Mouse (Mus musculus): ENCODE results near the gene Ubash3a.

Ubash3a gene

GRCm38 (mm10) chr17:31207771-31208334 lies at the start of gene Ubash3a:
Ubash3a (plus strand) TSS chr17:31207873.
- DNase-seq: peak; percentile 77

DNA sequence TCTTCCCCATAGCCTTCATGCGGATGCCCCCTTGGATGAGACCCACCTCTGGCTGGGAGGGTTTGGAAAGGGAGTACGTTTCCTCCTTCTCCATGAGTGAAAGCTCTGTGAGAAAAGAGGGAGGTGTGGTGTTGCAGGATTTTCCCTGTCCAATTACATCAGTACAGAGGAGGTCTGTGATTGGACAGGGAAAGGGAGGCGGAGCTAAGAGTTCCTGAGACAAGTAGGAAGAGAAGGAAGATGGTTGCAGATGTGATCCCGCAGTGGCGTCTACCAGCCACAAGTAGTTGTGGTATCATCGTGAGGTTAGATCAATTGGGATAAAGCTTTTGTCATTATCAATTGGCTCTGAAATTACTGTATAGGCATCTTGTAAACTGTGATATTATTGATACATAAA lies 49.8 kb upstream of the Ubash3a start:
- no peak for DNase-seq

GRCm38 (mm10) chr17:31160291-31160690 lies 47.4 kb upstream of the Ubash3a start:
- no peak for DNase-seq

GRCm38 (mm10) chr17:31162607-31163006 lies 45.1 kb upstream of the Ubash3a start:
- peak; percentile 48 for DNase-seq

DNA sequence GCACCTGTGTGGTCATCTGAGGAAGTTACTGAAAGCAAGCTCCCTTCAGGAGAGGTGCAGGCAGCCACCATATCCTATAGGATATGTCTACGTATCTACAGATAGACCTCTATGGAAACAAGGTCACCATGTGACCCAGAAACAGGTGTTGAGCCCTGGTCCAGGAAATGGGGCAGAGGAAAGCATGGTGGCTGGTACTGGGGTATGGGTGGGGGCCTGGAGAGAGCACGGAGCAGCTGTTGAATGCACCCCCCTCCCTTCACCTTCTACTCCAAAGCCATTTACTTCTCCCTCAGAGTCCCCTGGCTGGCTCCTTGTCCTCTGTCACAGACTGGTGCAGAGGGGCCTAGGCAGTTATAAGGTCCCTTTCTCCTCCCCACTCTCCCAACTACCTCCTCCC lies 43.9 kb upstream of the Ubash3a start:
- peak; percentile 75 for DNase-seq

DNA sequence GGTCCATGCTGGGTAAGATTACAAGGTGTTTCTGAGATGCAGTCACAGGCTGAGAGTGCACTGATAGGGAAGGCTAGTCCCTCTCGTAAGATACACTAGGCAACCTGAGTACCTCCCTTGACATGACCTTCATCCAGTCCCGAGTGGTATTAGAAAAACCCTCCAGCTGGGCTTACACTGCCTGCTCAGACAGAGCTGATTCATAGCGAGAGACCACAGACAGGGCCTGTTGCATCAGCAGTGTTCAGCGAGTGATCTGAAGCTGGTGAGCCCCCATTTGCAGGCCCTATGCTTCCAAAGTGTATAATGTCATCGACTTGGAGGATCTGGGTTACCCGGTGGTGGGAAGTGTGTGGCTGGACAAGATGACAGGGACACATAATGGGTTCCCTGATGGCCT lies 42.5 kb upstream of the Ubash3a start, which contains the start of gene Tff1:
TSS of gene Tff1 (minus strand) at position 151 of the 400 bp plus-strand sequence.
- no peak for DNase-seq

DNA sequence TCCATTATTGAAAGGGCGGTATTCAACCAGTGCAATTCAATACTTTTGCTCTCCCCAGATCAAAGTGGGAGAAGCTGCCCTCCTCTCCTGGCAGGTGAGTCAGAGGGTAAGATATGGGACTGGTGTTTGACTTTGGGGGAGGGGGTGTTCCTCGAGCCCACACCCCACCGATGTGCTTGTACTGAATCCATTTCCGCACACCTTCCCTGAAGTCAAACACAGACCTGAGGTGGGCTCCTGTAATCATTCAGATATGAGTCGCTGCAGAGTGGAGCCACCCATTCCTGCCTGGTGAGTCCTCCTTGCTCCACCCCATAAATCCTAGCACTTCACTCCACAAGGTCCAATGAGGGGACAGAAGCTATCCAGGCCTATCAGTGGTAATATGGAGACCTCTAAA lies 37.9 kb upstream of the Ubash3a start:
- DNase-seq: no peak

DNA sequence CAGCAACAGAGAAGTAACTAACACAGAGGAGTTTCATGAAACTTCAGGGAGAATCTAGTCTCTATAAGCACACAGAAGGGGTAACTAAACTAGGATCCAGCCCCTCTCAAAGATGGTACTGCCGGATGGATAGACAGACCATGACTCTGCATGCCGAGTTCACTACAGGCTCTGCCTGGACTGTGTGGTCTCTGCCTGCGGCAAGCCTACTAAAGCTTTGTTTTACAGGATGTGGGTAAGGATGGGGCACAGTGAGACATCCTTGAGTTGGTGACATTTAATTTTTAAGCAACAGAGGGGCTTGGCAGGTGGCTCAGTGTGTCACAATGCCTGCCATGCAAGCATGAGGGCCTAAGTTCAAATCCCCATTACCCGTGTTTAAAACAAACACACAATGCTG lies 31.4 kb upstream of the Ubash3a start:
- DNase-seq: peak; percentile 57

DNA sequence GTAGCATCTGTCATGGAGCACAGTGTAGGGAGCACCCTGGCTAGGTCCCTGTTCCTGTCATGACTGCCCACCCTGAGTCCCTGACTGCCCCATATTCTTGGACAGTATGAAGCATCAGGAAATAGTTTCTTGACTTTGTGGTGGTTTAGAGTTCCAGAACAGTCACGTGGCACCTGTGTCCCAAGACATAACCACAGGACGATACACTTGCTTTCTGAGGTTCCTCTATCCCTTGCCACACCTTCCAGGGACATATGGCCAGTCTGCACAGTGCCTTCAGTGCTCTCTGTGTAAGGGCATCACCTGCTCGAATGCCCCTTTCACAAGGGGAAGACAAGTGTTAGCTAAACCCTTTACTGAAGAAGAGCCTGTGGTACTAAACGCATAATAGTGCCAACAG lies 26.2 kb upstream of the Ubash3a start:
- no peak for DNase-seq

DNA sequence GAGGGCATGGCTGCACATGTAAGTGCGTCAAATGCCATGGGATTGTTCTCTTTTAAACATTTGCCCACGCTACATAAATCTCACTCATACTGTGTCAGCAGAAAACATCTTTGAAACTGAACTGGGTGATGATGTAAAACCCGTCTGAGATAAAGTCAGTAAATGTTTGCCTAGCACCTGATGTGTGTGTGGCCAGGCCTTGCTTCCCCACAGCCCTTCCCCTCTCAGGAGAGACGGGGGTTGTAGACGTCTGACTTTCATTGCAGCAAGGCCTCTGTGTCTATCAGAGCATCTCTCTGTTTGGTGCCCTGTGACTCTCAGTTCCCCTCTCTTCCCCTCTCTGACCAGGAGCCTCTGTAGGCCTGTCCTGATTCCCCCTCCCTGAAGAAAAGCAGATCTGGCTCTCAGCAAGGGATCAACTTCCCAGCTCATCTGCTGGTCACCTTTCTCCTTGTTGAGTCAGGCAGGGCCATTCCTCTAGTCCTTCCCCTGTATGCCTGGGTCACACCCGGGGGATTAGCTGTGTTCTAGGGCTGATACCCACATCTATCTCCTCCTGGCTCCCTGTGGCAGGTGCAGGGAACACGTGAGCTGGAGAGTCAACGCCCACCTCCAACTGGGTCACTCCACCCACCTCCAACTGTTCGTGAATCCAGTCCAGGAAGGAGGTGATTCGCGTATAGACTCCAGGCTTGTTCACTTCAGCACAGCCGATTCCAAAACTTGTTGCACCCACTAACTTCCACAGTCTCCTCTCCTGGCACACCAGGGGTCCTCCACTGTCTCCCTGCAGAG lies 24.3 kb upstream of the Ubash3a start:
- peak; percentile 63 for DNase-seq

- peak; percentile 55 for DNase-seq
Observed at GRCm38 (mm10) chr17:31184269-31184990, 23.2 kb upstream of the Ubash3a start.

GRCm38 (mm10) chr17:31187370-31187769 lies 20.3 kb upstream of the Ubash3a start:
- DNase-seq: peak; percentile 88

DNA sequence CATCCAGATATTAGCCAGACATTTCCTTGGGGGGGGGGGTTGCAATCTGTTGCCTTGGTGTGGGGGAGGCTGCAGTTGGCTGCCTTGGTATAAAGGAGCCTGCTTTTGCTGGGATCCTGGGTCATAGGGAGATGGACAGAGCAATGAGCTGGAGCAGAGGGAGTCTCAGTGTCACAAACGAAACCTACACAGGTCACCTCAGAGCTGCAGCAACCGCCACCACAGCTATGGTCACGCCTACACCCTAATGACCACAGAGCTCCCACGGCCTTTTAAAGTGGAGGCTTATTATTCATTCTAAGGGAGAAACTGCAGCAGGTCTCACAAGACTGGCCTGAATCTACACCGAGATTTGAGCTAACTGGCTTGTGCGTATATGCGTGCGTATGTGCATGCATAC lies 15.8 kb upstream of the Ubash3a start:
- no peak for DNase-seq

DNA sequence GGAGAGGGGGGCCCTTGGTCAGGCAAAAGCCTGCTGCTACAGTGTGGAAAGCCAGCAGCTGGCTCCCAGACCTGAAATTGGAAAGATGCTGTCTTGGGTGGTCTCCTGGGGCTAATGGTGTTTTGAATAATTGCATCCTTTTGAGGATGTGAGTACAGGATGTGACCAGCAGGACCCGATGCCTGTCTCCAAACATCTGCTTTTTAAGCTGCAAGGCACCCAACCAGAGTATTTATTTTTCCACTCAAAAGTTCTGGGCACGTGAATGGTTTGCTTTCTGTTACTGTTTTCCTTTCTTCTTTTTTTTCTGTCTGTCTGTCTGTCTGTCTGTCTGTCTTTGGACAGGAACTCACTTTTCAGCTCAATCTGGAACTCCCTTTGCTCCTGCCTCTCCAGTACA lies 15.0 kb upstream of the Ubash3a start:
- no peak for DNase-seq

DNA sequence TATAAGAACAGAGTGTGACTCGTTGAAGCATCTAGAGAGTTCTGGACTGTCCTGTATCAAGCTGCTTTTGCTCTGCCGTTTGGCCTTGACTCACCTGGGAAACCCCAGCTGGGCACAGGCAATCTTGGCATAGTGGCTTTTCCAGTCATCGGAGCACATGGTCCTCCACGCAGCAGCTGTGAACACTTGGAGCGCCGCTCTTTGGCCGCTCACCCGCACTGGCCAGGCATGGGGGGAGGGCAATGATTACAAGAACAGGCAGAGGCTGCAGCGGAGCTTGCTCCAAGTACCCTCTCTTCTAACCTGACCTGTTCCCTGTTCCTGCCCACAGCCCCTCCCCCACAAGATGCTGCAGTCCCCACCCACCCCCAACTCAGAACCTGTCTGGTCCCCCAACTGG lies 14.3 kb upstream of the Ubash3a start:
- DNase-seq: no peak

DNA sequence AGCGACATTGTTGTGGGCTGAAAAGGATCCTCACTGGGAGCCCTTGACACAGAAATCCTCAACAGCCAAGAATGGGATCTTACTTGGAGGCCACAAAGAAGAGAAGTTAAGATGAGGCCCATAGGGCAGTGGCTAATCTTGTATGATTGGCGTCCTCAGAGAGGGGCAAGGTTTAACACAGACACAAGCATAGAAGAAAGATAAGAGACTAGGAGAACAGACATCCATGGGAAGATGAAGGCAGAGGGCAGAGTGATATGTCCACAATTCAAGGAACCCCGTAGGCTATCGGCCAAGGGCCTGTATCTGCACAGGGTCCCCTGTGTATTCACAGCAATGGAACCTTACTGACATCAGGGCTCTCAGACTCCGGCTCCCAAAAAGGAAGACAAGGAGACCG lies 12.5 kb upstream of the Ubash3a start:
- no peak for DNase-seq

DNA sequence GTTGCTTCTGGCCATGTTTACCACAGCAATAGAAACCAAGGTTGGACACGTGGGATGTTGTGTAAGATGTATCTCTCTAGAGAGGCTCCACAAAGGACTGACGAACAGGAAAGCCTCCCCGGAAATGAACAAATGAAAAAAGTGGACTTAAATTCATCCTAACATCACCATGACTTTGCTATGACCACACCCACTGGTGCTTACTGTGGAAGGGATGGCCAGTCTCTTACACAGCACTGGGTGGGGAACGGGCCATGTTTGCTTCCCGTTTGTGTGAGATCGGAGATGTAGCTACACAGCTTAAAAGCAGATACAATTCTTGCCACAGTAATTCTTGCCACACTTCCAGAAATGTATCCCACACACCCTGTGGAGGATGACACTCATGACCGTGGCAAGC lies 11.4 kb upstream of the Ubash3a start:
- DNase-seq: no peak

GRCm38 (mm10) chr17:31198877-31199276 lies 8.8 kb upstream of the Ubash3a start, which contains the start of gene Tmprss3:
Tmprss3 (minus strand) TSS chr17:31198977.
- no peak for DNase-seq

GRCm38 (mm10) chr17:31208654-31209053 lies 981 bp downstream of the Ubash3a start:
- DNase-seq: no peak

- DNase-seq: no peak
Observed at GRCm38 (mm10) chr17:31209376-31209930, 1.8 kb downstream of the Ubash3a start.

DNA sequence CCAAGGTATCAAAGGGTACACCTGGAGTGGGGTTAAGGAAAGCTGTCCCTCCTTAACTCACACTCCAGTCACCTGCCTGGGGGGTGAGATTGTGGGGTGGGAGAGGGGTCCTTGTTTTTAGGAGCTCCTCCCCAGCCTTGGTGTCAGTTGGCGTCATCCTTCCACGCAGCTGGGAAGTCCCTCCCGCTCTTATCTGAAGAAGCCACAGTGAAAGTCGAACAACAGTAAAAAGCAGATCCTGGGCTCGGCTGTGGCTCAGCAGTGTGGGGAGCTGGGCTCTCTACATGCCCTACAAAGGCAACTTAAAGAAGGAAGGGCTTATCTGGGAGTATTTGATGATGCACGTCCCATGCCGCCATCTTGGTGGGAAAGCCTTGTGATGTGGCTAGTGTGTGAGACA lies 2.6 kb downstream of the Ubash3a start:
- no peak for DNase-seq

- DNase-seq: no peak
Observed at GRCm38 (mm10) chr17:31211881-31212280, 4.2 kb downstream of the Ubash3a start.
